Mouse (Mus musculus): ENCODE results near the gene Cgref1.

Gene Cgref1

GRCm38 (mm10) chr5:30944956-30945781 is at the start of gene Cgref1:
Cgref1 (minus strand) TSS chr5:30945591.
- peak; percentile 72 to 77 for DNase-seq

- DNase-seq, result no peak
Observed at GRCm38 (mm10) chr5:30994074-30994473, 48.7 kb upstream of the Cgref1 start.

GRCm38 (mm10) chr5:30992980-30993676 is 47.7 kb upstream of the Cgref1 start:
- no peak for DNase-seq

GRCm38 (mm10) chr5:30982357-30982756 is 37.0 kb upstream of the Cgref1 start:
- DNase-seq, result no peak

- DNase-seq, result peak in 1 of 2 experiments; percentile 44
Observed at GRCm38 (mm10) chr5:30974870-30975656, 29.7 kb upstream of the Cgref1 start.

GRCm38 (mm10) chr5:30969440-30969839 is 24.0 kb upstream of the Cgref1 start:
- no peak for DNase-seq

- DNase-seq, result peak; percentile 35 to 57
Observed at GRCm38 (mm10) chr5:30968416-30968815, 23.0 kb upstream of the Cgref1 start, which contains the start of gene Tcf23. Tcf23 (plus strand) TSS chr5:30968662.

GRCm38 (mm10) chr5:30966189-30966588 is 20.8 kb upstream of the Cgref1 start:
- no peak for DNase-seq

GRCm38 (mm10) chr5:30963916-30964315 is 18.5 kb upstream of the Cgref1 start:
- DNase-seq, result no peak

GRCm38 (mm10) chr5:30961545-30962505 is 16.4 kb upstream of the Cgref1 start:
- DNase-seq, result peak in 1 of 2 experiments; percentile 29

GRCm38 (mm10) chr5:30960814-30961213 is 15.4 kb upstream of the Cgref1 start:
- no peak for DNase-seq

GRCm38 (mm10) chr5:30959966-30960501 is 14.6 kb upstream of the Cgref1 start, which contains the start of gene Preb:
Preb (minus strand) TSS chr5:30960361.
- DNase-seq, result peak; percentile 99

- DNase-seq, result peak in 1 of 2 experiments; percentile 4
Observed at GRCm38 (mm10) chr5:30959198-30959854, 13.9 kb upstream of the Cgref1 start.

- no peak for DNase-seq
Observed at GRCm38 (mm10) chr5:30957891-30958290, 12.5 kb upstream of the Cgref1 start.

- DNase-seq, result no peak
Observed at GRCm38 (mm10) chr5:30955751-30956150, 10.4 kb upstream of the Cgref1 start.

- DNase-seq, result no peak
Observed at GRCm38 (mm10) chr5:30954556-30954955, 9.2 kb upstream of the Cgref1 start.

- DNase-seq, result no peak
Observed at GRCm38 (mm10) chr5:30954065-30954464, 8.7 kb upstream of the Cgref1 start.

- no peak for DNase-seq
Observed at GRCm38 (mm10) chr5:30952551-30952950, 7.2 kb upstream of the Cgref1 start.

GRCm38 (mm10) chr5:30951706-30952105 is 6.3 kb upstream of the Cgref1 start:
- no peak for DNase-seq

- no peak for DNase-seq
Observed at GRCm38 (mm10) chr5:30950922-30951321, 5.5 kb upstream of the Cgref1 start.

- no peak for DNase-seq
Observed at GRCm38 (mm10) chr5:30950451-30950850, 5.1 kb upstream of the Cgref1 start.
